Mouse (Mus musculus): ENCODE data around the gene Pax2.

DNA sequence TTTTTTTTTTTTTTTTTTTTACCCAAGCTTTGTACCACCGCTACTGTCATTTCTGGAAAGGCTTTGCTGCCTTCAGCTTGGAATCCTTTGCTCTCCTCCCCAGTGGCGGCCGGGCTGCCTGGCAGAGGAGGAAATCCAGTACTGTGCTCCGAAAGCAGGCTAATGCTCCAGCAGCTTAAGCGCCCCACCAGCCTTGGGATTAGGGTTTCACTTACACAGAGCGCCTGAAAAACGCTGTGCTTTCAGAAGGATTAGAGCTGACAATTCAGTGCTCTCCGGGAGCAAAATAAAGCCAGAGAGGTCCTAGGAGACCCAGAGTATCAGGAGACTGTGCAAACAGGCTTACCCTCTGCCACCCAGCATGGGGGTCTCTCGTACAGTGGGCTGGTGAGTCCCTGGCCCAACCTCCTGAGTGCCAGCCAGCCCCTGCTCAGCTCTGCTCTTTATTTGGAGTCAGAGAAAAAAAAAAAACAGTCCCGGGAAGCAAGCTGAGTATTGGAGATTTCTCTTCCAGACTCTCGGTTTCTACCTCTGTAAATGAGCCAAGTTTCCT lies 69.4 kb downstream of the Pax2 start:
- TF ChIP-seq JUND (IDR thresholded peaks at IDR 0.05; ENCODE audit: low read depth, low read length), result no peak
- no peak for TF ChIP-seq TBP (IDR thresholded peaks at IDR 0.05; ENCODE audit: low read depth, low read length)
- TF ChIP-seq ZKSCAN1 (IDR thresholded peaks at IDR 0.05; ENCODE audit: low read depth, low read length), result no peak
- TF ChIP-seq POLR2A (IDR thresholded peaks at IDR 0.05; ENCODE audit: control insufficient read depth in 1 of 2, insufficient read depth in 1 of 2, low read depth in 1 of 2, low read length in 2 of 2, poor library complexity in 1 of 2), result no peak
- no peak for TF ChIP-seq POLR2AphosphoS2 (IDR thresholded peaks at IDR 0.05; ENCODE audit: low read length)
- no peak for TF ChIP-seq CTCF (IDR thresholded peaks at IDR 0.05 in 2 of 3, conservative IDR thresholded peaks at IDR 0.05 in 1 of 3; ENCODE audit: control insufficient read depth in 1 of 3, insufficient read depth in 1 of 3, low read depth in 2 of 3, low read length in 3 of 3, poor library complexity in 1 of 3, severe bottlenecking in 1 of 3)
- no peak for TF ChIP-seq MAFK (IDR thresholded peaks at IDR 0.05; ENCODE audit: borderline replicate concordance, low read depth, low read length)
- no peak for TF ChIP-seq SIN3A (IDR thresholded peaks at IDR 0.05; ENCODE audit: low read length)
- no peak for TF ChIP-seq MAX (IDR thresholded peaks at IDR 0.05; ENCODE audit: low read length)
- no peak for TF ChIP-seq ZMIZ1 (IDR thresholded peaks at IDR 0.05; ENCODE audit: low read depth, low read length)
